Comparison of ENCODE assay signal across 22 mouse cellular contexts in the genomic region with DNA sequence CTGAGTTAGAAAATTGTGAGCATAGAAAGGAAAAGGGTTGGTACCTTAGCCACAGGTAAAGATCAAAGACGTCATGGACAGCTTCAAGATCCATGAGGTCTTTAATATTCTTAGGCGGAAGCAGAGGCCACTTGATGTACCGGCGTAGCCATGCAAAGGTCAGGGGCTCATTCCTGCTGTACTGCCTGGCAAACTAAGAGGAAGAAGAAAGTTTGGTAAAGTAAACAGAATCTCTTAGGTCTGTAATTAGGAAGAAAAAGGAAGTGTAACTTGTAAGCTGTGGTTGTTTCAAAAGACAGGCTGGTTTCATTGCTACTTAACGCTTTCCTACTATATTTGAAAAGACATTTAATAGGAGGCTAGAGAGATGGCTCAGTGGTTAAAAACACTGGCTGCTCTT. TPM values are rescaled to one million over a fixed set of nuclear protein-coding genes. Genes with fewer than 3 reads are reported as not detected.
DNase-seq lines count a peak whose midpoint lies in the region; ATAC-seq lines count a peak whose summit lies in the region.
"Had no signal": no experiment of that assay in that cellular context is flagged by ENCODE, and none has a peak within 500 bp of the region (broad histone marks: within the 10 kb centered on the region; RNA-seq: fewer than 3 reads in every experiment).

No protein-coding gene starts in this region.

- no peak overlapping the region for H3K4me3 ChIP-seq in heart, embryonic 11.5 days (ENCODE audit: low read depth, low read length)
- H3K4me3 ChIP-seq: embryonic facial prominence, embryonic 10.5 days; embryonic facial prominence, embryonic 12.5 days; forebrain, embryonic 10.5 days; forebrain, embryonic 12.5 days had no signal

- no peak overlapping the region for H3K4me2 ChIP-seq in heart, embryonic 11.5 days
- H3K4me2 ChIP-seq: embryonic facial prominence, embryonic 12.5 days; forebrain, embryonic 12.5 days had no signal

- DNase-seq in lung, postnatal 25 days (ENCODE audit: low spot score), result peak; percentile 3
- no peak for DNase-seq in lung, adult 18-20 months
- no peak for DNase-seq in cerebellum, adult 11 months
- DNase-seq: adrenal gland, adult 2 months; adrenal gland, postnatal 10 days; adrenal gland, postnatal 25 days; cerebellum, adult 18-20 months; cerebellum, adult 8-10 months; cerebellum, adult 9-11 months; cerebellum, postnatal 14 days; cerebellum, postnatal 36 days had no signal

- H3K4me1 ChIP-seq in heart, embryonic 11.5 days (ENCODE audit: control insufficient read depth, insufficient read depth, low read length), result no peaks in the 10 kb centered on the region

- no peak overlapping the region for H3K9ac ChIP-seq in heart, embryonic 11.5 days (ENCODE audit: low read depth, low read length)
- H3K9ac ChIP-seq: embryonic facial prominence, embryonic 12.5 days; forebrain, embryonic 12.5 days had no signal

- WGBS in heart, embryonic 11.5 days (ENCODE audit: insufficient replicate concordance), result 89% methylated on average over 5 of the region's 5 CpGs

- H3K27ac ChIP-seq in heart, embryonic 11.5 days (ENCODE audit: low read depth, low read length), result no peak overlapping the region
- H3K27ac ChIP-seq: embryonic facial prominence, embryonic 10.5 days; embryonic facial prominence, embryonic 12.5 days; forebrain, embryonic 10.5 days; forebrain, embryonic 12.5 days had no signal

- H3K36me3 ChIP-seq in heart, embryonic 11.5 days (ENCODE audit: control insufficient read depth, insufficient read depth, low read length), result peaks cover 36% of the 10 kb centered on the region

- 0 out of 2 replicates have a peak, but pooled peaks have one; percentile 22 for ATAC-seq in common myeloid progenitor, adult 5-6 weeks (replicated peaks; ENCODE audit: low read depth, poor library complexity, severe bottlenecking)
- peak; percentile 82 for ATAC-seq in granulocyte monocyte progenitor cell, adult 5-6 weeks (replicated peaks; ENCODE audit: poor library complexity, severe bottlenecking)
- peak; percentile 29; the same call in 1 of the 2 replicates for ATAC-seq in megakaryocyte progenitor cell, adult 5-6 weeks (replicated peaks; ENCODE audit: poor library complexity)
- no peak for ATAC-seq in erythroid progenitor cell, adult 5-6 weeks (replicated peaks; ENCODE audit: low FRiP score, poor library complexity, severe bottlenecking)
- no peak for ATAC-seq in heart, embryonic 11.5 days (replicated peaks; ENCODE audit: insufficient number of reproducible peaks, low FRiP score, low TSS enrichment)
- ATAC-seq: forebrain, embryonic 14.5 days; forebrain, embryonic 16.5 days had no signal

- no peaks in the 10 kb centered on the region for H3K9me3 ChIP-seq in heart, embryonic 11.5 days (replicated peaks; ENCODE audit: control insufficient read depth, low read length)
- H3K9me3 ChIP-seq: embryonic facial prominence, embryonic 10.5 days; embryonic facial prominence, embryonic 12.5 days; forebrain, embryonic 10.5 days; forebrain, embryonic 12.5 days had no signal

- no peaks in the 10 kb centered on the region for H3K27me3 ChIP-seq in heart, embryonic 11.5 days (ENCODE audit: control insufficient read depth, insufficient read depth, low read length)
- H3K27me3 ChIP-seq: embryonic facial prominence, embryonic 12.5 days; forebrain, embryonic 12.5 days had no signal

RNA-seq across cellular contexts. Expression of a gene that starts 8.1 kb away (rescaled TPM):
- not detected in 2 replicates for total RNA-seq in common myeloid progenitor, adult 5-6 weeks (2017)
- not detected in 2 replicates for total RNA-seq in granulocyte monocyte progenitor cell, adult 5-6 weeks (2014; fragmentation: Nextera tagmentation)
- not detected in 2 replicates for total RNA-seq in granulocyte monocyte progenitor cell, adult 5-6 weeks (2017)
- not detected in 2 replicates for total RNA-seq in megakaryocyte progenitor cell, adult 5-6 weeks (2015)
- total RNA-seq in megakaryocyte progenitor cell, adult 5-6 weeks (2017), result not detected in 2 replicates
- not detected in 2 replicates for total RNA-seq in erythroid progenitor cell, adult 5-6 weeks (2015; ENCODE audit: low replicate concordance)
- total RNA-seq in erythroid progenitor cell, adult 5-6 weeks (2017; ENCODE audit: low replicate concordance), result not detected in 2 replicates
- 0.49 and 0.57 TPM in 2 replicates for polyA plus RNA-seq in heart, embryonic 11.5 days (2014; fragmentation: Nextera tagmentation; extraction: Ambion mirVana)
- total RNA-seq: adrenal gland, adult 2 months; adrenal gland, postnatal 25 days had no signal
- polyA plus RNA-seq: adrenal gland, adult 2 months had no signal

RNA-seq across cellular contexts. Expression of a gene that starts 18.9 kb away (rescaled TPM):
- total RNA-seq in common myeloid progenitor, adult 5-6 weeks (2017), result 0.19 and 1.0 TPM in 2 replicates
- 2.0 and 4.2 TPM in 2 replicates for total RNA-seq in granulocyte monocyte progenitor cell, adult 5-6 weeks (2014; fragmentation: Nextera tagmentation)
- 0.31 and 0.34 TPM in 2 replicates for total RNA-seq in granulocyte monocyte progenitor cell, adult 5-6 weeks (2017)
- total RNA-seq in megakaryocyte progenitor cell, adult 5-6 weeks (2015), result 1.6 and 2.0 TPM in 2 replicates
- total RNA-seq in megakaryocyte progenitor cell, adult 5-6 weeks (2017), result 1.1 and 2.0 TPM in 2 replicates
- not detected in 2 replicates for total RNA-seq in erythroid progenitor cell, adult 5-6 weeks (2015; ENCODE audit: low replicate concordance)
- total RNA-seq in erythroid progenitor cell, adult 5-6 weeks (2017; ENCODE audit: low replicate concordance), result not detected in 2 replicates
- polyA plus RNA-seq in heart, embryonic 11.5 days (2014; fragmentation: Nextera tagmentation; extraction: Ambion mirVana), result 0.54 and 1.0 TPM in 2 replicates
- polyA plus RNA-seq: adrenal gland, adult 2 months had no signal

RNA-seq across cellular contexts. Expression of a gene that starts 19.1 kb away (rescaled TPM):
- 44.9 and 61.6 TPM in 2 replicates for total RNA-seq in common myeloid progenitor, adult 5-6 weeks (2017)
- total RNA-seq in granulocyte monocyte progenitor cell, adult 5-6 weeks (2014; fragmentation: Nextera tagmentation), result 48.8 and 53.9 TPM in 2 replicates
- 39.0 and 52.8 TPM in 2 replicates for total RNA-seq in granulocyte monocyte progenitor cell, adult 5-6 weeks (2017)
- 38.1 and 47.5 TPM in 2 replicates for total RNA-seq in megakaryocyte progenitor cell, adult 5-6 weeks (2015)
- total RNA-seq in megakaryocyte progenitor cell, adult 5-6 weeks (2017), result 41.8 and 46.6 TPM in 2 replicates
- total RNA-seq in erythroid progenitor cell, adult 5-6 weeks (2015; ENCODE audit: low replicate concordance), result 16.2 and 37.7 TPM in 2 replicates
- 2.5 and 9.5 TPM in 2 replicates for total RNA-seq in erythroid progenitor cell, adult 5-6 weeks (2017; ENCODE audit: low replicate concordance)
- polyA plus RNA-seq in heart, embryonic 11.5 days (2014; fragmentation: Nextera tagmentation; extraction: Ambion mirVana), result 31.9 and 32.5 TPM in 2 replicates

RNA-seq across cellular contexts. Expression of a gene that starts 50.7 kb away (rescaled TPM):
- total RNA-seq in common myeloid progenitor, adult 5-6 weeks (2017), result 156 and 195 TPM in 2 replicates
- 46.4 and 67.3 TPM in 2 replicates for total RNA-seq in granulocyte monocyte progenitor cell, adult 5-6 weeks (2014; fragmentation: Nextera tagmentation)
- total RNA-seq in granulocyte monocyte progenitor cell, adult 5-6 weeks (2017), result 72.6 and 73.2 TPM in 2 replicates
- 30.9 and 37.2 TPM in 2 replicates for total RNA-seq in megakaryocyte progenitor cell, adult 5-6 weeks (2015)
- 86.2 and 116 TPM in 2 replicates for total RNA-seq in megakaryocyte progenitor cell, adult 5-6 weeks (2017)
- 101 and 130 TPM in 2 replicates for total RNA-seq in erythroid progenitor cell, adult 5-6 weeks (2015; ENCODE audit: low replicate concordance)
- 269 and 272 TPM in 2 replicates for total RNA-seq in erythroid progenitor cell, adult 5-6 weeks (2017; ENCODE audit: low replicate concordance)
- polyA plus RNA-seq in heart, embryonic 11.5 days (2014; fragmentation: Nextera tagmentation; extraction: Ambion mirVana), result 97.0 and 157 TPM in 2 replicates

RNA-seq across cellular contexts. Expression of a gene that starts 56.2 kb away (rescaled TPM):
- total RNA-seq in common myeloid progenitor, adult 5-6 weeks (2017), result 76.1 and 81.7 TPM in 2 replicates
- total RNA-seq in granulocyte monocyte progenitor cell, adult 5-6 weeks (2014; fragmentation: Nextera tagmentation), result 59.0 and 64.1 TPM in 2 replicates
- total RNA-seq in granulocyte monocyte progenitor cell, adult 5-6 weeks (2017), result 69.8 and 92.6 TPM in 2 replicates
- total RNA-seq in megakaryocyte progenitor cell, adult 5-6 weeks (2015), result 64.3 and 75.4 TPM in 2 replicates
- 78.1 and 84.2 TPM in 2 replicates for total RNA-seq in megakaryocyte progenitor cell, adult 5-6 weeks (2017)
- 33.5 and 37.3 TPM in 2 replicates for total RNA-seq in erythroid progenitor cell, adult 5-6 weeks (2015; ENCODE audit: low replicate concordance)
- total RNA-seq in erythroid progenitor cell, adult 5-6 weeks (2017; ENCODE audit: low replicate concordance), result 29.4 and 48.0 TPM in 2 replicates
- 72.8 and 84.5 TPM in 2 replicates for polyA plus RNA-seq in heart, embryonic 11.5 days (2014; fragmentation: Nextera tagmentation; extraction: Ambion mirVana)

Comparison
In these comparisons a context has a peak if more than half of its experiments do, and no peak if none do; other contexts are left out.
1. ATAC-seq: peak in common myeloid progenitor, adult 5-6 weeks (single experiment), granulocyte monocyte progenitor cell, adult 5-6 weeks (single experiment) and megakaryocyte progenitor cell, adult 5-6 weeks (single experiment); none in erythroid progenitor cell, adult 5-6 weeks (single experiment) and heart, embryonic 11.5 days (single experiment).